Mouse (Mus musculus) limb, embryonic 14.5 days (tissue): ENCODE results near the gene Cfl2. TPM values are rescaled to one million over a fixed set of nuclear protein-coding genes. Genes with fewer than 3 reads are reported as not detected.

Experiments
- ATAC-seq: fragments of 200-750 bp; cut with Nextera tagmentation; 2 replicates; pipeline ENCODE4 v1.8.0; 2017; ENCODE audit warnings: low read depth, moderate number of reproducible peaks, moderate TSS enrichment; ENCODE audit not compliant: low FRiP score
- DNase-seq: peaks from one replicate; pipeline ENCODE4 v3.0.0-alpha.2; 2015; ENCODE audit warnings: low spot score
- H3K27ac ChIP-seq: fragments of 300-500 bp; sonication (generic); replicated peaks from 2 replicates; pipeline ENCODE4 v1.5.1; 2014; ENCODE audit warnings: low read depth, mild to moderate bottlenecking, low read length, moderate library complexity, mixed read lengths
- H3K27me3 ChIP-seq: fragments of 300-500 bp; sonication (generic); 2 replicates; pipeline ENCODE4 v1.6.1; 2014; ENCODE audit warnings: low read length, mixed read lengths; ENCODE audit not compliant: control insufficient read depth, insufficient read depth
- H3K36me3 ChIP-seq: fragments of 300-500 bp; sonication (generic); 2 replicates; pipeline ENCODE4 v1.6.1; 2014; ENCODE audit warnings: mild to moderate bottlenecking, low read length, moderate library complexity, mixed read lengths; ENCODE audit not compliant: control insufficient read depth, insufficient read depth
- H3K4me1 ChIP-seq: fragments of 300-500 bp; sonication (generic); 2 replicates; pipeline ENCODE4 v1.6.1; 2014; ENCODE audit warnings: antibody characterized with exemption, low read length, mixed read lengths; ENCODE audit not compliant: control insufficient read depth, insufficient read depth
- H3K4me2 ChIP-seq: fragments of 300-500 bp; sonication (generic); replicated peaks from 2 replicates; pipeline ENCODE4 v1.6.1; 2014; ENCODE audit warnings: low read depth, mild to moderate bottlenecking, low read length, moderate library complexity; ENCODE audit not compliant: severe bottlenecking
- H3K4me3 ChIP-seq: fragments of 300-500 bp; sonication (generic); replicated peaks from 2 replicates; pipeline ENCODE4 v1.5.1; 2014; ENCODE audit warnings: low read length
- H3K9ac ChIP-seq: fragments of 300-500 bp; sonication (generic); 2 replicates; pipeline ENCODE4 v1.6.1; 2014; ENCODE audit warnings: mild to moderate bottlenecking, low read depth, low read length, moderate library complexity; ENCODE audit not compliant: severe bottlenecking
- H3K9me3 ChIP-seq: fragments of 300-500 bp; sonication (generic); 2 replicates; pipeline ENCODE4 v1.6.1; 2016; ENCODE audit warnings: low read length; ENCODE audit not compliant: control insufficient read depth
- POLR2A ChIP-seq: fragments of 200-500 bp; IDR thresholded peaks from 2 replicates; pipeline ENCODE4 v1.8.0; 2012; ENCODE audit warnings: inconsistent platforms, mild to moderate bottlenecking, moderate library complexity, borderline replicate concordance; ENCODE audit not compliant: insufficient read depth, insufficient read length; ENCODE audit errors: extremely low read depth
- WGBS: fragments of 180-500 bp; shearing (Covaris S2); extraction: QIAGEN DNeasy Blood & Tissue Kit; methylation state at CpG from one replicate; pipeline ENCODE4 v1.1.7; 2014; 5-methylcytosine and 5-hydroxymethylcytosine counted together
- polyA plus RNA-seq, 2 experiments: library from polyadenylated mRNA; depleted of rRNA in 1 of 2; stranded (reverse) in 1 of 2; unstranded in 1 of 2; fragments of >200 nt; fragmentation: Nextera tagmentation in 1 of 2; extraction: Ambion mirVana in 1 of 2; gene quantifications; 2 replicates each; pipeline versions ENCODE4 v1.2.1 to v1.2.3; 2012 to 2014

Cfl2 gene
- polyA plus RNA-seq, 2 experiments: 70.9 to 228 TPM

GRCm38 (mm10) chr12:54820684-54821161 is 42.0 kb downstream of the Cfl2 start:
- Histone ChIP-seq H3K4me2 (no peak overlapping the region), H3K27ac (no peak overlapping the region), H3K36me3 (no peaks in the 10 kb centered on the region), H3K9ac (no peak overlapping the region), H3K27me3 (no peaks in the 10 kb centered on the region), H3K4me3 (no peak overlapping the region), H3K9me3 (no peaks in the 10 kb centered on the region), H3K4me1 (no peaks in the 10 kb centered on the region)
- WGBS: 58% methylated on average over 2 of the region's 2 CpGs
- ATAC-seq (no peak), DNase-seq (no peak)
- TF ChIP-seq POLR2A: no peak

- Histone ChIP-seq H3K27ac (no peak overlapping the region), H3K9me3 (no peaks in the 10 kb centered on the region), H3K4me1 (no peaks in the 10 kb centered on the region), H3K4me2 (no peak overlapping the region), H3K36me3 (no peaks in the 10 kb centered on the region), H3K9ac (no peak overlapping the region), H3K4me3 (no peak overlapping the region), H3K27me3 (no peaks in the 10 kb centered on the region)
- no peak for TF ChIP-seq POLR2A
- DNase-seq: no peak
- 64% methylated on average over 6 of the region's 6 CpGs for WGBS
- ATAC-seq: no peak
These were observed 43.3 kb downstream of the Cfl2 start for GRCm38 (mm10) chr12:54819181-54819935.

- ATAC-seq: no peak
- H3K4me3 ChIP-seq: no peak overlapping the region
- H3K9ac ChIP-seq: no peak overlapping the region
- WGBS: 64% methylated on average over 2 of the region's 2 CpGs
- H3K27ac ChIP-seq: no peak overlapping the region
- H3K4me1 ChIP-seq: peaks cover 4% of the 10 kb centered on the region; the same call in 1 of the 2 replicates
- no peak overlapping the region for H3K4me2 ChIP-seq
- H3K27me3 ChIP-seq: no peaks in the 10 kb centered on the region
- no peaks in the 10 kb centered on the region for H3K36me3 ChIP-seq
- peak; percentile 18 for DNase-seq
- H3K9me3 ChIP-seq: no peaks in the 10 kb centered on the region
- no peak for TF ChIP-seq POLR2A
These were observed 52.5 kb downstream of the Cfl2 start for GRCm38 (mm10) chr12:54810142-54810541.

Other genes starting within 250 kb of the Cfl2 start
- 132 and 134 TPM in 2 replicates for gene Sptssa, start 206.3 kb downstream of the Cfl2 start, polyA plus RNA-seq (2012; rRNA removed)
- 227 and 228 TPM in 2 replicates for gene Sptssa, start 206.3 kb downstream of the Cfl2 start, polyA plus RNA-seq (2014; fragmentation: Nextera tagmentation; extraction: Ambion mirVana)
- gene Eapp, start 167.0 kb downstream of the Cfl2 start, polyA plus RNA-seq (2012; rRNA removed): 13.2 and 19.5 TPM in 2 replicates
- gene Eapp, start 167.0 kb downstream of the Cfl2 start, polyA plus RNA-seq (2014; fragmentation: Nextera tagmentation; extraction: Ambion mirVana): 64.3 and 68.7 TPM in 2 replicates
- 74.6 and 90.0 TPM in 2 replicates for gene Snx6, start 67.2 kb downstream of the Cfl2 start, polyA plus RNA-seq (2012; rRNA removed)
- 173 and 190 TPM in 2 replicates for gene Snx6, start 67.2 kb downstream of the Cfl2 start, polyA plus RNA-seq (2014; fragmentation: Nextera tagmentation; extraction: Ambion mirVana)
- not detected in 2 replicates for gene Gm20403, start 123.7 kb upstream of the Cfl2 start, polyA plus RNA-seq (2012; rRNA removed)
- gene Gm20403, start 123.7 kb upstream of the Cfl2 start, polyA plus RNA-seq (2014; fragmentation: Nextera tagmentation; extraction: Ambion mirVana): not detected in 2 replicates
- 10.9 and 13.3 TPM in 2 replicates for gene Baz1a, start 151.5 kb upstream of the Cfl2 start, polyA plus RNA-seq (2012; rRNA removed)
- gene Baz1a, start 151.5 kb upstream of the Cfl2 start, polyA plus RNA-seq (2014; fragmentation: Nextera tagmentation; extraction: Ambion mirVana): 17.9 and 19.6 TPM in 2 replicates
- 31.1 and 31.8 TPM in 2 replicates for gene 2700097O09Rik, start 217.2 kb upstream of the Cfl2 start, polyA plus RNA-seq (2012; rRNA removed)
- gene 2700097O09Rik, start 217.2 kb upstream of the Cfl2 start, polyA plus RNA-seq (2014; fragmentation: Nextera tagmentation; extraction: Ambion mirVana): 28.3 and 32.0 TPM in 2 replicates
- gene Srp54a, start 217.4 kb upstream of the Cfl2 start, polyA plus RNA-seq (2012; rRNA removed): 25.7 and 51.6 TPM in 2 replicates
- 180 and 184 TPM in 2 replicates for gene Srp54a, start 217.4 kb upstream of the Cfl2 start, polyA plus RNA-seq (2014; fragmentation: Nextera tagmentation; extraction: Ambion mirVana)